Mouse (Mus musculus) forebrain, embryonic 16.5 days (tissue): ENCODE results near the gene Rnase10. TPM values are rescaled to one million over a fixed set of nuclear protein-coding genes. Genes with fewer than 3 reads are reported as not detected.

Experiments used
- ATAC-seq: fragments of 200-750 bp; cut with Nextera tagmentation; 2 replicates; pipeline ENCODE4 v1.8.0; 2017; ENCODE audit warnings: mild to moderate bottlenecking, moderate library complexity
- H3K27ac ChIP-seq: fragments of 300-500 bp; sonication (generic); 2 replicates; pipeline ENCODE4 v1.5.1; 2014; ENCODE audit warnings: low read length, control low read depth
- H3K27me3 ChIP-seq: fragments of 300-500 bp; sonication (generic); replicated peaks from 2 replicates; pipeline ENCODE4 v1.6.1; 2014; ENCODE audit warnings: low read length; ENCODE audit not compliant: control insufficient read depth, insufficient read depth
- H3K36me3 ChIP-seq: fragments of 300-500 bp; sonication (generic); 2 replicates; pipeline ENCODE4 v1.6.1; 2014; ENCODE audit not compliant: control insufficient read depth, insufficient read depth
- H3K4me1 ChIP-seq: fragments of 300-500 bp; sonication (generic); replicated peaks from 2 replicates; pipeline ENCODE4 v1.6.1; 2014; ENCODE audit warnings: low read length; ENCODE audit not compliant: control insufficient read depth, insufficient read depth
- H3K4me2 ChIP-seq: fragments of 300-500 bp; sonication (generic); 2 replicates; pipeline ENCODE4 v1.6.1; 2014; ENCODE audit warnings: mild to moderate bottlenecking, low read length, control low read depth
- H3K4me3 ChIP-seq: fragments of 300-500 bp; sonication (generic); replicated peaks from 2 replicates; pipeline ENCODE4 v1.5.1; 2014; ENCODE audit warnings: mild to moderate bottlenecking, low read length, control low read depth
- H3K9ac ChIP-seq: fragments of 300-500 bp; sonication (generic); replicated peaks from 2 replicates; pipeline ENCODE4 v1.6.1; 2014; ENCODE audit warnings: low read depth, low read length, control low read depth
- H3K9me3 ChIP-seq: fragments of 300-500 bp; sonication (generic); 2 replicates; pipeline ENCODE4 v1.6.1; 2016; ENCODE audit warnings: low read length; ENCODE audit not compliant: control insufficient read depth
- WGBS: fragments of 180-500 bp; shearing (Covaris S2); extraction: QIAGEN DNeasy Blood & Tissue Kit; methylation state at CpG from one replicate; pipeline ENCODE4 v1.1.7; 2014; 5-methylcytosine and 5-hydroxymethylcytosine counted together
- polyA plus RNA-seq: library from polyadenylated mRNA; unstranded; fragments of >200 nt; fragmentation: Nextera tagmentation; extraction: Ambion mirVana; gene quantifications from 2 replicates; pipeline ENCODE4 v1.2.1, GENCODE M21; 2015

Rnase10 gene
- polyA plus RNA-seq, 1 experiment from 2014 or later: not detected

- H3K27ac ChIP-seq: no peak overlapping the region
- no peak for ATAC-seq
- no peak overlapping the region for H3K9ac ChIP-seq
- no peaks in the 10 kb centered on the region for H3K9me3 ChIP-seq
- H3K27me3 ChIP-seq: no peaks in the 10 kb centered on the region
- WGBS: 55% methylated on average over 3 of the region's 3 CpGs
- H3K36me3 ChIP-seq: no peaks in the 10 kb centered on the region
- H3K4me1 ChIP-seq: no peaks in the 10 kb centered on the region
- H3K4me3 ChIP-seq: no peak overlapping the region
- H3K4me2 ChIP-seq: no peak overlapping the region
Observed at GRCm38 (mm10) chr14:51027387-51028155, 20.0 kb downstream of the Rnase10 start.

- no peak overlapping the region for H3K9ac ChIP-seq
- H3K9me3 ChIP-seq: no peaks in the 10 kb centered on the region
- no peak overlapping the region for H3K27ac ChIP-seq
- H3K4me1 ChIP-seq: no peaks in the 10 kb centered on the region
- no peaks in the 10 kb centered on the region for H3K27me3 ChIP-seq
- H3K4me2 ChIP-seq: no peak overlapping the region
- no peak overlapping the region for H3K4me3 ChIP-seq
- no peak for ATAC-seq
- H3K36me3 ChIP-seq: no peaks in the 10 kb centered on the region
- 73% methylated on average over 1 of the region's 1 CpGs for WGBS
Observed at GRCm38 (mm10) chr14:51035206-51035605, 27.7 kb downstream of the Rnase10 start.

- Histone ChIP-seq H3K9ac (no peak overlapping the region), H3K4me1 (no peaks in the 10 kb centered on the region), H3K27ac (no peak overlapping the region), H3K9me3 (no peaks in the 10 kb centered on the region), H3K36me3 (no peaks in the 10 kb centered on the region), H3K27me3 (no peaks in the 10 kb centered on the region), H3K4me2 (no peak overlapping the region), H3K4me3 (no peak overlapping the region)
- no peak for ATAC-seq
- 78% methylated on average over 4 of the region's 4 CpGs for WGBS
Observed at GRCm38 (mm10) chr14:51036214-51036613, 28.7 kb downstream of the Rnase10 start.

- Histone ChIP-seq H3K27me3 (no peaks in the 10 kb centered on the region), H3K9me3 (no peaks in the 10 kb centered on the region), H3K4me1 (no peaks in the 10 kb centered on the region), H3K4me3 (no peak within 1 kb of the TSS), H3K36me3 (no peaks in the 10 kb centered on the region), H3K9ac (no peak within 1 kb of the TSS), H3K4me2 (no peak within 1 kb of the TSS), H3K27ac (no peak within 1 kb of the TSS)
- no peak for ATAC-seq
- WGBS: 62% methylated on average over 6 of the region's 6 CpGs
Observed at GRCm38 (mm10) chr14:51041769-51042168, 34.2 kb downstream of the Rnase10 start, which contains the start of gene Rnase9. TSS of gene Rnase9 (minus strand) at chr14:51041869.

- Histone ChIP-seq H3K9ac (no peak overlapping the region), H3K27me3 (no peaks in the 10 kb centered on the region), H3K4me1 (no peaks in the 10 kb centered on the region), H3K4me3 (no peak overlapping the region), H3K36me3 (no peaks in the 10 kb centered on the region), H3K9me3 (no peaks in the 10 kb centered on the region), H3K27ac (no peak overlapping the region), H3K4me2 (no peak overlapping the region)
- ATAC-seq: no peak
- 74% methylated on average over 5 of the region's 5 CpGs for WGBS
Observed at GRCm38 (mm10) chr14:51047846-51048245, 40.3 kb downstream of the Rnase10 start.

GRCm38 (mm10) chr14:51050063-51050462, 42.5 kb downstream of the Rnase10 start, which contains the start of gene Rnase11:
TSS of gene Rnase11 (minus strand) at chr14:51050163.
- Histone ChIP-seq H3K36me3 (no peaks in the 10 kb centered on the region), H3K4me3 (no peak within 1 kb of the TSS), H3K9me3 (no peaks in the 10 kb centered on the region), H3K4me2 (no peak within 1 kb of the TSS), H3K27ac (no peak within 1 kb of the TSS), H3K4me1 (peaks cover 5% of the 10 kb centered on the region), H3K9ac (no peak within 1 kb of the TSS), H3K27me3 (0 out of 2 replicates have a peak, but pooled peaks cover 2% of the 10 kb centered on the region)
- WGBS: 89% methylated on average over 2 of the region's 2 CpGs
- no peak for ATAC-seq

GRCm38 (mm10) chr14:51051941-51052340, 44.4 kb downstream of the Rnase10 start:
- Histone ChIP-seq H3K9ac (no peak overlapping the region), H3K4me1 (peaks cover 5% of the 10 kb centered on the region), H3K4me2 (no peak overlapping the region), H3K27ac (no peak overlapping the region), H3K4me3 (no peak overlapping the region), H3K27me3 (0 out of 2 replicates have a peak, but pooled peaks cover 2% of the 10 kb centered on the region), H3K36me3 (no peaks in the 10 kb centered on the region), H3K9me3 (no peaks in the 10 kb centered on the region)
- ATAC-seq: no peak
- 43% methylated on average over 5 of the region's 5 CpGs for WGBS

- Histone ChIP-seq H3K27ac (no peak overlapping the region), H3K9me3 (no peaks in the 10 kb centered on the region), H3K27me3 (0 out of 2 replicates have a peak, but pooled peaks cover 2% of the 10 kb centered on the region), H3K36me3 (no peaks in the 10 kb centered on the region), H3K9ac (no peak overlapping the region), H3K4me1 (peaks cover 5% of the 10 kb centered on the region), H3K4me2 (no peak overlapping the region), H3K4me3 (no peak overlapping the region)
- no peak for ATAC-seq
- 49% methylated on average over 5 of the region's 5 CpGs for WGBS
Observed at GRCm38 (mm10) chr14:51053176-51053575, 45.6 kb downstream of the Rnase10 start.

- ATAC-seq: no peak
- peak overlapping the region; percentile 13; the same call in 1 of the 2 replicates for H3K4me2 ChIP-seq
- H3K27ac ChIP-seq: no peak overlapping the region
- no peaks in the 10 kb centered on the region for H3K36me3 ChIP-seq
- no peaks in the 10 kb centered on the region for H3K9me3 ChIP-seq
- 18% methylated on average over 13 of the region's 13 CpGs for WGBS
- H3K9ac ChIP-seq: no peak overlapping the region
- H3K27me3 ChIP-seq: 0 out of 2 replicates have a peak, but pooled peaks cover 2% of the 10 kb centered on the region
- H3K4me3 ChIP-seq: no peak overlapping the region
- peaks cover 5% of the 10 kb centered on the region for H3K4me1 ChIP-seq
Observed at GRCm38 (mm10) chr14:51054243-51055237, 47.0 kb downstream of the Rnase10 start.
